12 mouse cellular contexts compared by ENCODE assay signal in the genomic region with DNA sequence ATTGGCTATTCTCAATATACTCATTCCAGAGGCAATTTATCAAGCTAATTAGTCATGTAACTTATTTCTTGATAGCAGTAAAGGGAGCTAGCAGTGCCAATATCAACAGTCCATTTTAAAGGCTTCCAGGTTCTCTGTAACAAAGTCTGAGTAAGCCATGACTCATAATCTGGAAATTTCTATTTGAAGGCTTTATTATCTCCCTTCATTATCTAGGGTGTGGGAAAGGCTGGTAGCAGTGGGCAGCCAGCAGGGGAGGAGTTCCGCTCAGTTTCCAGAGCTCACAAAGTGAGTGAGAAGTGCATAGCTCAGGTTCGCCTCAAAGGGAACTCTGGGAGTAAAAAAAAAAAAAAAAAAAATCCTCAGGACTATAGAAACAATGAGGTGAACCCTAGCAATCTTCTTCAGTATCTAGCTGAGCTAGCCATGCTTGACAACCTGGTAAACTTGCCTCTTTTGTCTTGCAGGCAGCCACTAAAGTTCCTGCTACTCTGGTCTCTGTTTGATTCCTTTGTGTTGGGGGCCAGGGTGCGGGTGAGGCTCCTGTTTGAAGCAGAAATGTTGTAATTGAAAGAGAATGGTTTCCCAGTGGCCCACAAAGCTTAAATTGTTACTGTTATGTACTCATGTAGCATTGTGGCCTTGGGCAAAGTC.
A peak's percentile ranks its signal among the peaks of the same experiment; 100 is the strongest.
DNase-seq lines count a peak whose midpoint lies in the region; ATAC-seq and TF ChIP-seq lines count a peak whose summit lies in the region.
"Had no signal": no experiment of that assay in that cellular context is flagged by ENCODE, and none has a peak within 500 bp of the region (broad histone marks: within the 10 kb centered on the region; RNA-seq: fewer than 3 reads in every experiment).

No protein-coding gene starts in this region.

- H3K4me3 ChIP-seq in heart, embryonic 11.5 days (ENCODE audit: low read depth, low read length): no peak overlapping the region
- H3K4me3 ChIP-seq in intestine, embryonic 14.5 days (ENCODE audit: low read depth, low read length): no peak overlapping the region
- H3K4me3 ChIP-seq: forebrain, embryonic 15.5 days; neural tube, embryonic 12.5 days had no signal

- H3K9me3 ChIP-seq in heart, embryonic 11.5 days (replicated peaks; ENCODE audit: control insufficient read depth, low read length): no peaks in the 10 kb centered on the region
- H3K9me3 ChIP-seq in intestine, embryonic 14.5 days (ENCODE audit: control insufficient read depth, low read length): no peaks in the 10 kb centered on the region
- H3K9me3 ChIP-seq: forebrain, embryonic 15.5 days; neural tube, embryonic 12.5 days had no signal

- in situ Hi-C loops in Patski (cut with MboI; ENCODE audit: low pct_unique_long_range_greater_than_20kb): no loop called here

- 17% methylated on average over 3 of the region's 3 CpGs for WGBS in heart, embryonic 11.5 days (ENCODE audit: insufficient replicate concordance)
- WGBS in intestine, embryonic 14.5 days: 31% methylated on average over 3 of the region's 3 CpGs

- POLR2A ChIA-PET in Patski (lab: Charles Lee): interaction anchor here (0.5 to 0.7 kb wide), 2 partner anchors 73 to 579 kb away, joined by 3 read pairs; no protein-coding TSS in a partner anchor

- no peak for ATAC-seq in heart, embryonic 11.5 days (replicated peaks; ENCODE audit: insufficient number of reproducible peaks, low FRiP score, low TSS enrichment)
- peak; percentile 83 for ATAC-seq in Patski
- peak; percentile 86; the same call in 1 of the 2 replicates for ATAC-seq in intestine, embryonic 14.5 days (replicated peaks; ENCODE audit: low FRiP score, low TSS enrichment, low read depth)
- ATAC-seq: forebrain, embryonic 15.5 days had no signal

- H3K9ac ChIP-seq in heart, embryonic 11.5 days (ENCODE audit: low read depth, low read length): no peak overlapping the region
- no peak overlapping the region for H3K9ac ChIP-seq in intestine, embryonic 14.5 days (ENCODE audit: low read length)
- H3K9ac ChIP-seq: forebrain, embryonic 15.5 days; hindbrain, embryonic 14.5 days; neural tube, embryonic 12.5 days had no signal

- DNase-seq in heart, adult 8-10 months (ENCODE audit: low spot score): no peak
- DNase-seq in 3T3-L1 (ENCODE audit: low read depth, low spot score) (peak; percentile 88), Patski (ENCODE audit: low read depth, low spot score) (peak; percentile 42)
- no peak for DNase-seq in intestine, embryonic 14.5 days (ENCODE audit: low spot score)
- no peak for DNase-seq in thymus, postnatal 14 days
- no peak for DNase-seq in thymus, adult 18-20 months
- DNase-seq in frontal cortex, postnatal 36 days (ENCODE audit: low spot score in 2 of 2): no peak
- DNase-seq: lung, postnatal 10 days had no signal

- no peak for TF ChIP-seq CTCF in Patski (IDR thresholded peaks at IDR 0.05)

- H3K4me2 ChIP-seq in heart, embryonic 11.5 days: no peak overlapping the region
- H3K4me2 ChIP-seq in intestine, embryonic 14.5 days (ENCODE audit: low read length): no peak overlapping the region
- H3K4me2 ChIP-seq: forebrain, embryonic 15.5 days; hindbrain, embryonic 14.5 days; neural tube, embryonic 12.5 days had no signal

- peaks cover 24% of the 10 kb centered on the region for H3K4me1 ChIP-seq in heart, embryonic 11.5 days (ENCODE audit: control insufficient read depth, insufficient read depth, low read length)
- no peaks in the 10 kb centered on the region for H3K4me1 ChIP-seq in intestine, embryonic 14.5 days (replicated peaks; ENCODE audit: control insufficient read depth, insufficient read depth, low read length)
- H3K4me1 ChIP-seq: neural tube, embryonic 12.5 days had no signal

- CTCF ChIA-PET in Patski (lab: Charles Lee): interaction anchor here (0.7 to 0.9 kb wide), 3 partner anchors 18 to 55 kb away, joined by 3 read pairs; no protein-coding TSS in a partner anchor

- no peaks in the 10 kb centered on the region for H3K27me3 ChIP-seq in heart, embryonic 11.5 days (ENCODE audit: control insufficient read depth, insufficient read depth, low read length)
- no peaks in the 10 kb centered on the region for H3K27me3 ChIP-seq in Patski
- H3K27me3 ChIP-seq in intestine, embryonic 14.5 days (replicated peaks; ENCODE audit: control insufficient read depth, insufficient read depth, low read length): no peaks in the 10 kb centered on the region
- H3K27me3 ChIP-seq: forebrain, embryonic 15.5 days; neural tube, embryonic 12.5 days had no signal

- H3K27ac ChIP-seq in heart, embryonic 11.5 days (ENCODE audit: low read depth, low read length): peak overlapping the region; percentile 73
- H3K27ac ChIP-seq in intestine, embryonic 14.5 days (ENCODE audit: low read depth): no peak overlapping the region
- H3K27ac ChIP-seq: forebrain, embryonic 15.5 days; hindbrain, embryonic 14.5 days; neural tube, embryonic 12.5 days had no signal

- H3K36me3 ChIP-seq in heart, embryonic 11.5 days (ENCODE audit: control insufficient read depth, insufficient read depth, low read length): no peaks in the 10 kb centered on the region
- H3K36me3 ChIP-seq in intestine, embryonic 14.5 days (ENCODE audit: control insufficient read depth, insufficient read depth, low read length): no peaks in the 10 kb centered on the region
- H3K36me3 ChIP-seq: forebrain, embryonic 15.5 days; neural tube, embryonic 12.5 days had no signal

Comparison
In these comparisons a context has a peak if more than half of its experiments do, and no peak if none do; other contexts are left out.
1. DNase-seq: peak in 3T3-L1 (single experiment) and Patski (single experiment); none in heart, adult 8-10 months (single experiment), intestine, embryonic 14.5 days (single experiment), thymus, postnatal 14 days (single experiment), thymus, adult 18-20 months (0 of 2) and frontal cortex, postnatal 36 days (0 of 2).